Mouse (Mus musculus) bone marrow, adult 2 months (tissue): ENCODE data around the gene Smok2a. TPM values are rescaled to one million over a fixed set of nuclear protein-coding genes. Genes with fewer than 3 reads are reported as not detected.
"Not testable (repeated sequence)": the region's sequence is repeated elsewhere in the genome, so short reads cannot be mapped to it uniquely, and the experiment has no call there.

Experiments
- H3K27ac ChIP-seq: fragments of 200-500 bp; 2 replicates; pipeline ENCODE4 v1.5.1; 2012; ENCODE audit warnings: low read depth, mild to moderate bottlenecking, control low read depth, inconsistent platforms, low read length; ENCODE audit not compliant: control insufficient read depth, poor library complexity, insufficient read depth
- H3K4me1 ChIP-seq: fragments of 200-500 bp; 2 replicates; pipeline ENCODE4 v1.6.1; 2011; ENCODE audit warnings: low read length; ENCODE audit not compliant: control insufficient read depth, insufficient read depth
- H3K4me3 ChIP-seq: fragments of 200-500 bp; replicated peaks from 2 replicates; pipeline ENCODE3; 2011; ENCODE audit warnings: mild to moderate bottlenecking, low read depth, low read length, control low read depth; ENCODE audit not compliant: control insufficient read depth
- CTCF ChIP-seq: fragments of 200-500 bp; IDR thresholded peaks from 2 replicates; pipeline ENCODE4 v1.5.1; 2011; ENCODE audit warnings: low read length, control low read depth; ENCODE audit not compliant: control insufficient read depth, insufficient read depth
- POLR2A ChIP-seq: fragments of 200-500 bp; IDR thresholded peaks from 2 replicates; pipeline ENCODE4 v1.6.1; 2011; ENCODE audit warnings: low read depth, mild to moderate bottlenecking, control low read depth, low read length, borderline replicate concordance; ENCODE audit not compliant: control insufficient read depth
- WGBS: fragments of 180-500 bp; shearing (Covaris S2); methylation state at CpG from one replicate; pipeline ENCODE4 v1.1.7; 2018; 5-methylcytosine and 5-hydroxymethylcytosine counted together
- polyA plus RNA-seq: library from polyadenylated mRNA; stranded (reverse); fragments of >200 nt; gene quantifications from 2 replicates; pipeline ENCODE4 v1.2.4, GENCODE M21; 2011; ENCODE audit warnings: low replicate concordance; ENCODE audit not compliant: missing spikeins, insufficient read depth, insufficient read length

The Smok2a gene
- polyA plus RNA-seq, 1 experiment, result not detected

DNA sequence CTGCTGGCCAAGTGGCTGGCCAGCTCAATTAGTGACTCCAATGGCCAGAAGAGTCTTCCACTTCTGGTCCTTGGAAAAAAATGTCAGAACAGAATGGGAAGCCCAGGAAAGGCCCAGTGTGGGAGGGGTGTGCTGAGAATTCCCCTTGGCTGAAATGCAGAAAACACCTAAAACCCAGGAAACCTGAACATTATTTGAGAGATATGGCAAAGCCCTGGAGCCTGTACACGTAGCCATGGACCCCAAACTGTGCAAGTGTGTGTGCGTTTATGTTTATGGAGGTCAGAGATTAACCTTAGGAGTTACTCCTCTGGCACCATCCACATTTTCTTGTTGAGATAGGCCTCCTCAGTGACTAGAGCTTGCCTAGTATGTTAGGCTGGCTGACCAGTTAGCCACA is 22.2 kb upstream of the Smok2a start:
- WGBS, result 73% methylated on average over 2 of the region's 2 CpGs

DNA sequence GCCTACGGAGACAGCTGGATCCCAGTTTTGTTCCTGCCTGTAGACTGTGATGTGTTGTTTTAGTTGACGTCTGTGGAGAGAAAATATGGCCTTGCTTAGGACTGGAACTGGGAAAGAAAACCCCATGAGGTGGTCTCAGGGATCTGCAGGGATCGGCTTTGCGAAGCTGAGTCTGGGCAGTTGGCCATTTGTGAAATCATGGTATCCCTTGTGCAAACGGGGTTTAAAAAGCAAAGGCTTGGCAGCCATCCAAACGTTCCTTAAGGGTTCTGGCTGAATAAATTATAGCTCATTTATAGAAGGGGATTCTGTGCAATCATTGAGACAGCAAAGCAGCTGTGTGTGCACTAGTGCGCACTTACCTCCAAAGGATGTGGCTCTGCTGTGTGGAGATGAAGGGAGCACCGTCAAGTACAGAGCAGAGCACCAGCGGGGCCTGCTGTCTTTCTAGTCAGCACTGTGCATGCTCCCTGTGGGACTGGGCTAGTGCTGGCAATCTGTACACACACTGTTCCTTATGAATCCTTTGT is 21.0 kb upstream of the Smok2a start:
- 79% methylated on average over 8 of the region's 9 CpGs for WGBS
- H3K4me3 ChIP-seq, H3K4me1 ChIP-seq, H3K27ac ChIP-seq: not testable (repeated sequence)

More for the DNA sequence above, 22.2 kb upstream of the Smok2a start:
- H3K27ac ChIP-seq, H3K4me1 ChIP-seq, H3K4me3 ChIP-seq: not testable (repeated sequence)

DNA sequence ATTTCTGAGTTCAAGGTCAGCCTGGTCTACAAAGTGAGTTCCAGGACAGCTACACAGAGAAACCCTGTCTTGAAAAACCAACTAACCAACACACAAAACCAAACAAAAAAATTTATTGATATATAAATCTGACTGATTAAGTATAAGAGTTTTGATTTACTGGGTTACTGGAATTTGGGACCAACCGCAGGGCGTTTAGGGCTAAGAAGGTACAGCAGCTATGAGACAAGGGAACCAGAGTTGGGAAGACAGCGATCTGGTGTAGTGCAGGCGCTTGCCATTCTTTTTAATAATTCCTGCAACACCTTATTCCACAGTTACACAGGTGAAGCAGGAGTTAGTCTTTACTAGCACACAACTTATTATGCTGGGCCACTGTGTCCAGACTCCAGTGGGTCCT is 19.4 kb upstream of the Smok2a start:
- 79% methylated on average over 4 of the region's 4 CpGs for WGBS

DNA sequence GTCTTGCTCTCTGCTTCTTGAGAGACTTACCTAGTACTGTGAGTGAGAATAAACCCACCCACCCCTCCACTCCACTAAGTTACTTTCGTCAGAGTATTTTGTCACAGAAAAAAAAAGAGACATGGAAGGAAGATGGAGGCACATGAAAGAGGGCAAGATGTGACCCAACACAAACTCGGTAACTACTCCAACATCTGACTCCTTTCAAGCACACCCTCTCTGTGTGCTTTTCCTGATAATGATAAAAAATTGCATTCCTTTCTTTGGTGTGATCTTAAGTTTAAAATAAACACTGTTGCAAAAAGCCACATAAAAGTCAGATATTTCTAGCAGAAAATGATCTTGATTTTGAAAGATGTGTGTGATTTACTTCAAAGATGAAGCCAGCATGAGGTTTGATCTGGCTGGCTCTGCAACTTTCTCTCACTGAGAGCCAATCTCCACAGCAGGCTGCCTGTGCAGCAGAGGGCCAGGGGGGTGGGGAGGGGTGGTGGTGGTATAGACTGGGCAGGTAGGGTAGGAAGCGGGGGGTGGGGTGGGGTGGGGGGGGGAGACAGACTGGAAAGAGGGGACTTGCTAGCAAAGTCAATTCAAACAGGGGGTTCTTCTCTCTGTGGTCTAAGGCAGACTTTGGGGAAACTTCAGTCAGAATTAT is 18.4 kb upstream of the Smok2a start:
- not testable (repeated sequence) for H3K4me3 ChIP-seq, H3K4me1 ChIP-seq, H3K27ac ChIP-seq
- 77% methylated on average over 2 of the region's 3 CpGs for WGBS

More for the DNA sequence above, 19.4 kb upstream of the Smok2a start:
- H3K4me3 ChIP-seq, H3K4me1 ChIP-seq, H3K27ac ChIP-seq: not testable (repeated sequence)

DNA sequence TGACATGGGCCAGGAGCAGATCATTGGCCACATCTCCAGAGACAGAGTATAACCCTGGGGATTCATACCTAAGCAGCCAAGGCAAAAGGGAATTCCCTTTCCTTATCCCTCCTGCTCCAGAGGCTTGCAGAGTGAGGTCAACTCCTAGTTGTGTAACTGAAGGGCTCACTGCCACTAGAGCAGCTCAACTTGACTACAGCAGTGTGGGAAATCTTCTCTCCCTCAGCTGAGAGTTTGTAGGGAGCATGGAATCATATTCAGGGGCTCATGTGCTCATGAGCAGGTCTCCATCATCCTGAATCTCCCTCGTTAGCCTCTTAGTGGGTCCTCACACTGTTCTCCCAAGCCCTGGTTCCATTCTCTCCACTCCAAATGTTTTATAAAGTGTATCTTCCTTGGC is 15.7 kb upstream of the Smok2a start:
- H3K4me1 ChIP-seq, H3K27ac ChIP-seq, H3K4me3 ChIP-seq: not testable (repeated sequence)
- WGBS, result 66% methylated on average over 1 of the region's 1 CpGs

DNA sequence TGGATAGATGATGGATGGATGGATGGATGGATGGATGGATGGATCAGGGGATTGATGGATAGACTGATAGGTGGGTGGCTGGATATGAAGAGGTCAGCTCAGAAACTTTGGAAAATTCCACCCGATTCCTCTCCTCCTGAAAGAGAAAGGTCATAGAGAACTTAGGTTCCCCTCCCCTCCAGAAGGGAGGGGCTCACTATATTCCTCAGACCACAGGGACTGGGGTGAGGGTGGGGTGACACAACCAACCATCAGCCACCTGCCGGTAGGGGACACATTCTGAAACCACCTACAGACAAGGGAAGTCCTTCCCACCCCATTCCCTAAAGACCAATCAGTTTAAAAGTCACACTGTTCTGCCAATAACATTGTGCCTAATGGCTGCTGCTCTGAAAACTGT is 14.5 kb upstream of the Smok2a start:
- WGBS, result 82% methylated on average over 2 of the region's 2 CpGs
- Histone ChIP-seq H3K27ac (no peak overlapping the region), H3K4me1 (no peaks in the 10 kb centered on the region), H3K4me3 (no peak overlapping the region)
- TF ChIP-seq POLR2A (no peak), CTCF (no peak)

DNA sequence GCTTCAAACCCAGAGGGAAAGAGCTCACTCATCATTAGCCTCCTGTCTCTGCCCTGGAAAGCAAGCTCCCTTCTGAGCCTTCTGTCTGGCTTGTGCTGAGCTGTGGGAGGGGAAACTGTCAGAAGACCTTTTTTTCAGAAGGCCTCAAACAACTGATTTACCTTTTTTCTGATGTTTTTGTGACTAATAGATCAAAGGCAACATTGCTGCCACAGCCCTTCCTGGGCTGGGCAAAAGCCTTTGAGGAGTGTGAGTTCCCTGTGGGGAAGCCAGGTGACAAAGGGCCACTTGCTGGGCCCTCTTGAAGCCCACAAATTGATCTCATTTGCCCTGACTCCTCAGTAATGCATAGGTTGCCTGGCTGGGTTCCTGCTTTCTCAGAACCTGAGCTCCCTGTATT is 12.5 kb upstream of the Smok2a start:
- not testable (repeated sequence) for H3K4me1 ChIP-seq, H3K4me3 ChIP-seq

DNA sequence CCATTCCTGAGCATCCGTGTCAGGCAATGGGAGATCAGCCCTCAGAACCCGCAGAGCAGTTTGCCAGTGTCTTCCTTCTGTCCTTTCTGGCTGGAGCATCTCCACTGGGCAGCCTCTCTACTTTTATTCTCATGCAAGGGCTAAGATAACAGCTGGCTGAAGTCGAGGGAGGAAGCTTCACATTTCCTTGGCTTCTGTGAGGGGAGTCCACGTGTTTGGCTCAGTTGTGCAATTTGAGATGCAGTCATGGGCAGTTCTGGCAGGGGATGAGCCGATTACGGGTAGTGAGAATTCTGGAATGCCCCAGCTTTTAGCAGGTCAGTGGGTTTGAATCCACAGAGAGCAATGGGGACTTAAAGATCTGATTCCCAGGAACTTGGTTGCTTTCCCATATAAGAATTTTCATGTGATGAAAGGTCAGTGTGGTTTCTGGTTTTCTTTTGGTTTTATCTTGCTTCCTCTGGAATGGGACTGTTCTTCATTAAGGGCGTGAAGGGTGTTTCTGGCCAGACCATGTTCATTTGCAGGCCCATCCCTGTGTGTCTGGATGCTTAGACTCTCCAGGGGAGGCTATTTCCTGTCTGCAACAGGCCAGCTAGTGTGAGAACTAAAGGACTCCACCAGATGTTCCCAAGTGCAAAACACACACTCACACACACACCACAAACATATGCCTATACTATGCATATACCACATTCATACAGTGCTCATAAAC is 8.7 kb upstream of the Smok2a start:
- no peak overlapping the region for H3K27ac ChIP-seq
- 60% methylated on average over 7 of the region's 7 CpGs for WGBS
- no peak overlapping the region for H3K4me3 ChIP-seq
- TF ChIP-seq POLR2A, result no peak
- TF ChIP-seq CTCF, result no peak
- no peaks in the 10 kb centered on the region for H3K4me1 ChIP-seq

More for the DNA sequence above, 12.5 kb upstream of the Smok2a start:
- not testable (repeated sequence) for H3K27ac ChIP-seq

DNA sequence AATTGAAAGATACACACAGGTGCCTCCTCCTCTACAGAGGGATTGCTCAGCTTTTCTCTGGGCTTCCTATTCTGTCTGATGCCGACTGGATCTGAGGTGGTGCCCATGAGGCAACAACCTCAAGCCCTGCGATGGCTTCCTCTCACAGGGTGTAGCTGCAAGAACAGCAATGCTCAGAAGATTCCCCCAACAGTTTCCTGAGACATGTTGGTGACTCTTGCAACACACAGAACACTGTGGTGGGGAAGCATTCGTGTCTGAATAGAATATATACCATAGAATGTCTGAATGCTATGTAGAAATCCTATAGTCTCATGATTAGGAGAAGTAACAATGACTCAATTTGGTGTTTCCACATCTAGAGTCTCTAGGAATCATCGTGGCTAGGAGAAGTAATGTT is 6.8 kb upstream of the Smok2a start:
- no peaks in the 10 kb centered on the region for H3K4me1 ChIP-seq
- 43% methylated on average over 4 of the region's 4 CpGs for WGBS
- H3K4me3 ChIP-seq, result no peak overlapping the region
- no peak overlapping the region for H3K27ac ChIP-seq
- TF ChIP-seq POLR2A (no peak), CTCF (no peak)

DNA sequence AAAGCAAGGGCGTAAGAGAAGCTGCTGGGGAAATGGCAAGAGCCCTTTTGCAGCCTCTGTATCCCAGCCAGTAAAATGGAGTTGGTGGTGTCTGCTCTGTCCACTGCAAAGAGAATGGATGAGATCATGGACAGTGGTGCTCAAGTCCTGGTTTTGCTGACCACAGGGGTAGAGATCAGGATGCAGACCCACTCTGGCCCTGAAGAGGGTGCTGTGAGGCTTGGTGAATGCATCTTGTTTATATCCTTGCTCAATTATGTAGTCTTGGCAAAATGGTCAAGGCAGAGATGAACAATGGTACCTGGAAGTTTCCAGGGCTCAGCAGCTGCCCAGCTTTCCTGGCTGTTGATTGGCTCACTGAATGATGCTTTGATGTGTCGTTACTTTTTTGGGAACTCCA is 5.4 kb upstream of the Smok2a start:
- TF ChIP-seq POLR2A, result no peak
- TF ChIP-seq CTCF, result no peak
- 71% methylated on average over 2 of the region's 2 CpGs for WGBS
- H3K4me1 ChIP-seq, result no peaks in the 10 kb centered on the region

DNA sequence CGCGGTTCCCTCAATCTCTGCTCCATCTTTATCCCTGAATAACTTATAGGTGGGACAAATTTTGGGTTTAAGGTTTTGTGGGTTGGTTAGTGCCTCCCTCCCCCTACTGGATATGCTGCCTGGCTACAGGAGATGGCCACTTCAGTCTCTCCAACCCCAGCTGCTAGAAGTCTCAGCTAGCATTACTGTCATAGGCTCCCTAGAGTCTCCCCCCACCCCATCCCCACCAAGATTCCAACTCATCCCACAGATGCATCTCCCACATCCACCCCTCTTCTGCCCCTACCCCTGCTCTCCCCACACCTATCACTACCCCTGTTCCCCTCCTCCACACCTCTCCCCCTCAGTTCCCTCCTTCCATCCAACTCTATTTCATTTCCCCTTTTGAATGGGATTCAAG is 933 bp downstream of the Smok2a start:
- WGBS, result 75% methylated on average over 2 of the region's 2 CpGs
- not testable (repeated sequence) for H3K4me1 ChIP-seq, H3K27ac ChIP-seq, H3K4me3 ChIP-seq

More for the DNA sequence above, 5.4 kb upstream of the Smok2a start:
- no peak overlapping the region for H3K4me3 ChIP-seq
- no peak overlapping the region for H3K27ac ChIP-seq

DNA sequence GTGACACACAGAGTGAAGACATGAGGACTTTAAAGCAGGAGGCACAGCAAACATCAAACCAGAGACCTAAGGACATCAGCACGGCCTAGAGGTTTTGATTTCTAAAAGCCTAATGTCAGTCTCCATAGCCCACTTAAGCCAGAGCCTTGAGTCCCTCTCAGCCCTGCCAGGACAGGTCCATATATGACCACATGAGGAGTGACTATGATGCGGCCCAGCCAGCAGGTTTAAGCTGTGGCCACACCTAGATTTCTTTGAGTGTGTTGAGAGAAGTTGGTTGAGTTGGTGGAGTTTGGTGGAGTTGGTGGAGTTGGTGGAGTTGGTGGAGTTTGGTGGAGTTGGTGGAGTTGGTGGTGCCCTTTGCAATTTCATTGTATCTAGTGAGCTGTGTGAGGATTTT is 9.0 kb downstream of the Smok2a start, which contains the start of gene Smok2b:
TSS of gene Smok2b (plus strand) at position 301 of the 400 bp plus-strand sequence.
- H3K4me3 ChIP-seq, H3K27ac ChIP-seq, H3K4me1 ChIP-seq: not testable (repeated sequence)
- 63% methylated on average over 2 of the region's 2 CpGs for WGBS

DNA sequence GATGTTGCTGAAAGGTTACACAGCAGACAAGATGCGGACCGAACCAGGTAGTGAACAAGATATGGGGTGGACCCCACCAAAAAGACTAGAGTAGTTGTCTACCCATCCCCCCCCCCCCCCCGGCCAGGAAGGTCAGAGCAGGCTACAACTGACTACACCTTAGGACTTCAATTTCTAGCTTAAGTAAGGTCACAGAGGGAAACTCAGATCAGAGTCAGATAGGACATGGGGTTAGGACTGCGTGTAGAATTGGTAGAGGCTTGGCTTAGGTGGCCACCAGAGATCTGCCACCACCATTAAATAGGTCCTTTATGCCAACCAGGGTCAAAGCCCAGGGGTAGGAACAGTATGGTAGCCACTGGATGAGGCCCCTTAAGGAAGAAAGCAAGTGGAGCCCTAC is 18.5 kb downstream of the Smok2a start:
- H3K4me1 ChIP-seq, H3K4me3 ChIP-seq, H3K27ac ChIP-seq: not testable (repeated sequence)
- WGBS, result 78% methylated on average over 4 of the region's 4 CpGs
